Mouse (Mus musculus) forebrain, embryonic 10.5 days (tissue): ENCODE data around the gene Atp5g3. TPM values are rescaled to one million over a fixed set of nuclear protein-coding genes. Genes with fewer than 3 reads are reported as not detected.
A peak's percentile ranks its signal among the peaks of the same experiment; 100 is the strongest.
"Not testable (repeated sequence)": the region's sequence is repeated elsewhere in the genome, so short reads cannot be mapped to it uniquely, and the experiment has no call there.

Experiments used
- DNase-seq: peaks from one replicate; pipeline ENCODE4 v3.0.0-alpha.2; 2017; ENCODE audit warnings: low spot score; ENCODE audit errors: extremely low spot score
- H3K27ac ChIP-seq: fragments of 300-500 bp; sonication (generic); 2 replicates; pipeline ENCODE4 v1.5.1; 2016; ENCODE audit warnings: mild to moderate bottlenecking
- H3K27me3 ChIP-seq: fragments of 300-500 bp; sonication (generic); 2 replicates; pipeline ENCODE4 v1.6.1; 2016; ENCODE audit warnings: mild to moderate bottlenecking; ENCODE audit not compliant: poor library complexity, severe bottlenecking
- H3K36me3 ChIP-seq: fragments of 300-500 bp; sonication (generic); replicated peaks from 2 replicates; pipeline ENCODE4 v1.6.1; 2016; ENCODE audit warnings: mild to moderate bottlenecking, moderate library complexity
- H3K4me1 ChIP-seq: fragments of 300-500 bp; sonication (generic); 2 replicates; pipeline ENCODE4 v1.6.1; 2016
- H3K4me3 ChIP-seq: fragments of 300-500 bp; sonication (generic); 2 replicates; pipeline ENCODE4 v1.5.1; 2016; ENCODE audit warnings: mild to moderate bottlenecking, moderate library complexity
- H3K9me3 ChIP-seq: fragments of 300-500 bp; sonication (generic); 2 replicates; pipeline ENCODE4 v1.6.1; 2016; ENCODE audit warnings: mild to moderate bottlenecking, moderate library complexity
- WGBS: fragments of 180-500 bp; shearing (Covaris S2); methylation state at CpG from one replicate; pipeline ENCODE4 v1.1.7; 2016; 5-methylcytosine and 5-hydroxymethylcytosine counted together
- polyA plus RNA-seq: library from polyadenylated mRNA; unstranded; fragments of >200 nt; fragmentation: Nextera tagmentation; extraction: Ambion mirVana; gene quantifications from 2 replicates; pipeline ENCODE4 v1.2.1, GENCODE M21; 2016

Atp5g3 gene
- polyA plus RNA-seq, 1 experiment from 2014 or later: 837 TPM

DNA sequence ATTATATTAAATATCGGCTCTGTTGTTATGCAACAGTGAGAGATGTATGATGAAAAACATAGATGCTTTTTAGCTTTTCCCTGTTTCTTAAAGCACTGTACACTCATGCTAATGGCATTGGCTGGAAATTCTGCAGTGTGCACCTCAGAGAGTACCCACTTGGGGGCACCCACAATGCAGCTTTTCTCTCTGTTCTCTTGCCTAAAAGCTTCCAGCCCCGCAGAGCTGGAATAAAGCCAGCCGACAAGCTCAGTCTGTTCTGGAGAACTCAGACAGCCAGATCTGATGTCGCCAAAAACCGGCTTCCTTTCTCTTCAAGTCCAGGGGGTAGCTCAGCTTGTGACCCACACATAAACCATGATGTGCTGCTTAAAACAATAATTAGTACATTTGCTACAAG, 14.0 kb upstream of the Atp5g3 start:
- H3K4me1 ChIP-seq: no peaks in the 10 kb centered on the region
- no peaks in the 10 kb centered on the region for H3K27me3 ChIP-seq
- WGBS: 26% methylated on average over 5 of the region's 5 CpGs
- no peaks in the 10 kb centered on the region for H3K9me3 ChIP-seq
- no peak overlapping the region for H3K4me3 ChIP-seq
- no peaks in the 10 kb centered on the region for H3K36me3 ChIP-seq
- H3K27ac ChIP-seq: no peak overlapping the region
- DNase-seq: peak; percentile 40

DNA sequence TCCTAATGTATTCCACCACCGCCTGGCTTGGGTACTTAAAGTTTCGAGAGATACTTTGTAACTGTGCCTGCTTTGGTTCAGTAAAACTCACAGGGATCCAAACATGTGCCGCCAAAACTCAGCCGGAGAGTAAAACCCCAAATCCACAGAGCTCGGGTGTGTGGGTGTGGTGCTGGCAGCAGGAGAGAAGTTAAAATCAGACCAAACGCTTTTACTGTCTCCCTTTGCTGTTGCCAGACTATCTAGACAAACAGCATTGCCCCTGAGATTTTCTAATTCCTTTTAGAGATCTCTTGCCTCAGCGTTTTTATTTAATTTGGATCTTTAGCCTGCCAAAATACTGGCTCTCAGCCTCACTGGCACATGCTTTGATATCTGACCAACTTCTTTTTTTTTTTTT, 8.5 kb upstream of the Atp5g3 start:
- H3K36me3 ChIP-seq: no peaks in the 10 kb centered on the region
- no peak for DNase-seq
- no peaks in the 10 kb centered on the region for H3K27me3 ChIP-seq
- no peak overlapping the region for H3K27ac ChIP-seq
- 83% methylated on average over 7 of the region's 7 CpGs for WGBS
- no peak overlapping the region for H3K4me3 ChIP-seq
- no peaks in the 10 kb centered on the region for H3K4me1 ChIP-seq
- no peaks in the 10 kb centered on the region for H3K9me3 ChIP-seq

DNA sequence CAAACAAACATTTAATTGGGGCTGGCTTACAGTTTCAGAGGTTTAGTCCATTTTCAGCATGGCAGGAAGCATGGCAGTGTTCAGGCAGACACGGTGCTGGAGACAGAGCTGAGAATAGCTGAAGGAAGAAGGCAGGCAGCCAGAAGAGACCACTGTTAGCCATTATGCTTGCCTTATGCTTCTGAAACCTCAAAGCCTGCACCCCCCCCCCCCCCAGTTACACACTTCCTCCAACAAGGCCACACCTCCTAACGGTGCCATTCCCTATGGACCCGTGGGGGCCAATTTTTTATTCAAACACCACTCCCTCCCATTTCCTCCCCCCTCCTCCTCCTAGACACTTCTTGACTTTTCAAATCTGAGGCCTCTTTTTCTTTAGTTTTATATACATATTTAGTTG, 1.1 kb upstream of the Atp5g3 start:
- H3K27ac ChIP-seq: no peak overlapping the region
- DNase-seq: no peak
- H3K36me3 ChIP-seq: peaks cover 26% of the 10 kb centered on the region
- no peaks in the 10 kb centered on the region for H3K27me3 ChIP-seq
- peaks cover 22% of the 10 kb centered on the region for H3K4me1 ChIP-seq
- no peak overlapping the region for H3K4me3 ChIP-seq
- H3K9me3 ChIP-seq: no peaks in the 10 kb centered on the region
- WGBS: 83% methylated on average over 3 of the region's 3 CpGs

DNA sequence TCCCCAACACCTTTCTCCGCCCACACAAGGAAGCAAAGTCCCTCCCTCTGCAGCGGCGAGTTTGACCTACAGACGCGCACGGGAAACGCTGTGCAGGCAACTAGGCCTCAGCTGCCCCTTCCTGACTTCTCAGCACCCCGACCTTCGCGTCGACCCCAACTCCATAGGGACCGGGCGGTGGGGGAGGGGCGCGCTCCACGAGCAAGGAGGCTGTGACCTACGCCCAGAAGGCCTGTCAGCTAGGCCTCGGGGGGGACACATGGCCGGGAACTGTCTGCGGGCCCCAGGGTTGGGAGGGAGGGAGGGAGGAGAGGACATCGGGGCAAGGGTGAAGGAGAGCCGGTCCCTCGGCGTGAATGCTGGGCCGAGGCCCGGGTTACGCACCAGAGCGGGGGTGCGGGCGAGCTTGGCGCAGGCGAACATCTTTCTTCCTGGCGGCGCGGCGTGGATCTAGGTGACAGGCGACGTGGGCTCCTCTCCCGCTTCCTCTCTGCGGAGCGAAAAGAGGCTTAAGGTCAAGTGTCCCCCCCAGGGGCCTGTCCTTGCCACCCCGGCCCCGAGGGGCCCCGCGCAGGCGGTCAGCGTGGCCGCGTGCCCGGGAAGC, 453 bp downstream of the Atp5g3 start:
- peaks cover 38% of the 10 kb centered on the region for H3K36me3 ChIP-seq
- H3K4me1 ChIP-seq: peaks cover 22% of the 10 kb centered on the region
- H3K9me3 ChIP-seq: no peaks in the 10 kb centered on the region
- H3K4me3 ChIP-seq: peak overlapping the region; percentile 99
- under 1% methylated on average over 50 of the region's 50 CpGs for WGBS
- H3K27ac ChIP-seq: peak overlapping the region; percentile 98
- no peaks in the 10 kb centered on the region for H3K27me3 ChIP-seq
- peak; percentile 54 for DNase-seq

DNA sequence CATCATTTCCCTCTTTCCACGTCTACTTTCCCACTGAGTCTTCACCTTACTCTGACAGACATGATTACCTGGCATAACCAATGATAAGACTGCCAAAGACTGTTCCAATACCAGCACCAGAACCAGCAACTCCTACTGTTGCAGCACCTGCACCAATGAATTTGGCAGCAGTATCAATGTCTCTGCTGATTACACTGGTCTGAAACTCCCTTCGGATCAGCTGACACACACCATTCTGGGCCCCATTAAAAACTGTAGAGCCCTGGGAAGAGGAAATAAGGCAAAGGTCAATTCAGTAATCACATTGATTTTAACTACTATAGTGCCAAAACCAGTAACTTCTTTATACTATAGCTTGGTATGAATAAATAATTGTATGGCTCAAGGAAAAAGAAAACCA, 2.0 kb downstream of the Atp5g3 start:
- H3K4me3 ChIP-seq: no peak overlapping the region
- DNase-seq: no peak
- H3K9me3 ChIP-seq: no peaks in the 10 kb centered on the region
- H3K36me3 ChIP-seq: peaks cover 51% of the 10 kb centered on the region
- peaks cover 22% of the 10 kb centered on the region for H3K4me1 ChIP-seq
- no peaks in the 10 kb centered on the region for H3K27me3 ChIP-seq
- no peak overlapping the region for H3K27ac ChIP-seq
- 96% methylated on average over 2 of the region's 2 CpGs for WGBS

DNA sequence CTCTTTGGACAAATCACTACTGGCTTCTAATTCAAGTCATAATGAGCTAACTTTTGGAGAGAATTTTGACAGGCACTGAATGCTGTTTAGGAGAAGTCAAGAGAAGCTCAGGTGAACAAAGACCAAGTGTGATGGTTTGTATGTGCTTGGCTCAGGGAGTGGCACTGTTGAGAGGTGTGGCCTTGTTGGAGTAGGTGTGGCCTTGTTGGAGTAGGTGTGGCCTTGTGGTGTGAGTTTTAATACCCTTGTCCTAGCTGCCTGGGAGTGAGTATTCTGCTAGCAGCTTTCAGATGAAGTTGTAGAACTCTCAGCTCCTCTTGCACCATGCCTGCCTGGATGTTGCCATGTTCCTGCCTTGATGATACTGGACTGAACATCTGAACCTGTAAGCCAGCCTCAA, 6.4 kb downstream of the Atp5g3 start:
- not testable (repeated sequence) for H3K27me3 ChIP-seq, H3K9me3 ChIP-seq, H3K4me1 ChIP-seq, H3K4me3 ChIP-seq, H3K27ac ChIP-seq, DNase-seq
- peaks cover 55% of the 10 kb centered on the region for H3K36me3 ChIP-seq

DNA sequence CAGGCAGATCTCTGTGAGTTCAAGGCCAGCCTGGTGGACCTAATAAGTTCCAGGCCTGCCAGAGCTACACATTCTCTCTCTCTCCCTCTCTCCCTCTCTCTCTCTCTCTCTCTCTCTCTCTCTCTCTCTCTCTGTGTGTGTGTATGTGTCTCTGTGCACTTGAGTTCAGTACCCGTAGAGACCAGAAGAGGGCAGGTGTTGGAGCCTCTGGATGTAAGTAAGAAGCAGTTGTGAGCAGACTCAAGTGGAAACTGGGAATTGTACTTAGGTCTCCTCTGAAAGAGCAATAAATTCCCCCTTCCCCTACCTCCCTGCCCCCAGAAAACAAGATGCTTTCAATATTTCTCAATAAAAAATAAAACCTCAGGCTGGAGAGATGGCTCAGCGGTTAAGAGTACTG, 7.6 kb downstream of the Atp5g3 start:
- H3K9me3 ChIP-seq: no peaks in the 10 kb centered on the region
- H3K27me3 ChIP-seq: no peaks in the 10 kb centered on the region
- DNase-seq: no peak
- no peak overlapping the region for H3K4me3 ChIP-seq
- 100% methylated on average over 2 of the region's 2 CpGs for WGBS
- no peak overlapping the region for H3K27ac ChIP-seq
- no peaks in the 10 kb centered on the region for H3K4me1 ChIP-seq
- peaks cover 43% of the 10 kb centered on the region for H3K36me3 ChIP-seq

DNA sequence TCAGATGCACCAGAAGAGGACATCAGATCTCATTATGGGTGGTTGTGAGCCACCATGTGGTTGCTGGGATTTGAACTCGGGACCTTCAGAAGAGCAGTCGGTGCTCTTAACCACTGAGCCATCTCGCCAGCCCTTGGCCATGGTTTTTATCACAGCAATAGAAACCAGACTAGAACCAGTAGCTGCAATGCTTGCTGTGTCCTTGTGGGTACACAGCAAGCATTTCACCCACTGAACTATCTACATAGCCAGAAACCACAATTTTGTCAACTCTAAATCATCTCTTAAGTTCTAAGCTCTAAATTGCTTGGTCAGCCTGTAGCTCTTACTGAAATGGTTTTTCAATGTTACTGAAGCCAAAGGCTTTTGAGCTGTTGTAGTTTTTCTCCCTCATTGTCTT, 8.8 kb downstream of the Atp5g3 start:
- not testable (repeated sequence) for H3K4me1 ChIP-seq, H3K9me3 ChIP-seq, DNase-seq, H3K27ac ChIP-seq, H3K27me3 ChIP-seq, H3K4me3 ChIP-seq
- WGBS: 92% methylated on average over 3 of the region's 3 CpGs
- H3K36me3 ChIP-seq: peaks cover 31% of the 10 kb centered on the region

DNA sequence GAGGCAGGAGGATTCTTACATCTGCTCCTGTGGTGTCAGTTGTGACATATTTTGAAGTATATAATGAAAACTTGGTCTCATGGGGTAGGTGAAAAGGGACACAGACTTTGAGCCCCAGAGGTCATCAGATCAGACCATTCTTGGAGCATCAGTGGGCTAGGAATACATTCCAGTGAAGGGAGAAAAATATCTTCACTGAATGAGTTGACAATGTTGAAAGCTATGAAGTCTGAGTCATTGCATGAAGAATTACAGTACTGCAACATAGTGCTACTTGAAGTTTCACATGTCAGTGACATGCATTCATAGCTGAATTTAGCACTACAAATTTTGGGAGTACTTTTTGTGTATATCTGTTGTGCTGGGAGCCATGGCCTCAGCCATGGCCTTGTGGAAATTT, 10.0 kb downstream of the Atp5g3 start:
- Histone ChIP-seq H3K4me1 (no peaks in the 10 kb centered on the region), H3K36me3 (peaks cover 20% of the 10 kb centered on the region), H3K4me3 (no peak overlapping the region), H3K27ac (no peak overlapping the region), H3K9me3 (no peaks in the 10 kb centered on the region), H3K27me3 (no peaks in the 10 kb centered on the region)
- DNase-seq: no peak

DNA sequence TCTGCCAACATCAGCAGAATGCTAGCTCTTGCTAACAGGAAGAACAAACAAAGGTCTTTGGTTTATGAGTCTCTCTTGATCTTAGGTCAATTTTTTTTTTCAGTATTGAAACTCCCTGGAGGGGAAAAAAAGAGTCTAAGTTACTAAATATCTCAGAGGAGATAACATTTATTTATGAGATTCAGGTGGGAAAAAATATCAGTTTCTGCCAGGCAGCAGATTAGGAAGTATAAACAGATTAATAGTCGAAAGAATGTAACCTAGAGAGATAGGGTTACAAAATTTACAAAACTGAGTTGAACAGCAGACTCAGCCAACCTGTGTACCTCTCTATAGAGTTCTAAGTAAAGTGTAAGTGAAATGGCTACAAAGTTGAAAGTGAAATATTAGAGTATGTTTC, 10.8 kb downstream of the Atp5g3 start:
- Histone ChIP-seq H3K4me3 (no peak overlapping the region), H3K36me3 (peaks cover 15% of the 10 kb centered on the region), H3K27me3 (no peaks in the 10 kb centered on the region), H3K4me1 (no peaks in the 10 kb centered on the region), H3K27ac (no peak overlapping the region), H3K9me3 (no peaks in the 10 kb centered on the region)
- DNase-seq: no peak
- WGBS: 90% methylated on average over 1 of the region's 1 CpGs

DNA sequence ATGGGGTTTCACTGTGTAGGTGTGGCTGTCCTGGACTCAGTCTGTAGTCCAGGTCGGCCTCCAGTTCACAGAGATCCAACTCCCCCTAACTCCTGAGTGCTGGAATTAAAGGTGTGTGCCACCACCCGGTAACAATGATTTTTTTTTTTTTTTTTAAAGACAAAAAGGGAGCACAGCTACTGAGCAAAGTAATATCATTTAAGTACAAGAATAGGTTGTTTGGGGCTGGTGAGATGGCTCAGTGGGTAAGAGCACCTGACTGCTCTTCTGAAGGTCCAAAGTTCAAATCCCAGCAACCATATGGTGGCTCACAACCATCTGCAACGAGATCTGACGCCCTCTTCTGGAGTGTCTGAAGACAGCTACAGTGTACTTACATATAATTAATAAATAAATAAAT, 14.2 kb downstream of the Atp5g3 start:
- H3K27me3 ChIP-seq, H3K9me3 ChIP-seq, H3K4me1 ChIP-seq, H3K27ac ChIP-seq, H3K4me3 ChIP-seq, H3K36me3 ChIP-seq, DNase-seq: not testable (repeated sequence)
- WGBS: 71% methylated on average over 4 of the region's 4 CpGs

DNA sequence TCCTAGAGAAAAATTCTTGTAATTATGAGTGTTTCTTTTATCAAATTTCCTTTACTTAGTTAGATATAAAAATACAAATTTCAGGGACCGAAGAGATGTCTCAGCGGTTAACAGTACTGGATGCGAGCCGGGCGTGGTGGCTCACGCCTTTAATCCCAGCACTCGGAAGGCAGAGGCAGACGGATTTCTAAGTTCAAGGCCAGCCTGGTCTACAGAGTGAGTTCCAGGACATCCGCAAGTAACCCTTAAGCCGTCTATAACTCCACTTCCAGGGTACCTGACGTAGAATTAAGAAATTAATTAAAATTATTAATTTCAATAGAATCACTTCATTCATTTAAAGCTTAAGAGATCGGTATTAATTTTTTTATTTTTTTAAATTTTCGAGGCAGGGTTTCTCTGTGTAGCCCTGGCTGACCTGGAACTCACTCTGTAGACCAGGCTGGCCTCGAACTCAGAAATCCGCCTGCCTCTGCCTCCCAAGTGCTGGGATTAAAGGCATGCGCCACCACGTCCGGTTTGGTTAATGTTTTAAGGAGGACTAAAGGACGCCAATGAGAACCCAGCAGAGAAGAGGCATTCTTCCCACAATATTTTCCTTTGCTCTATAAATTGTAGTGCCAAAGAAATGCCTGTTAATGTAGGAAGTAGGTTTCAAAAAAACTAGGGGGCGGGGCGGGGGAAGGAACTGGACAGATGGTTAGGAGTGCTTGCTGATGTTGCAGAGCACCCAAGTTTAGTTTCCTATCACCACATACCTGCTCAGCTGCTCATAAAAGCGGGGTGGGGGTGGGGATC, 17.5 kb downstream of the Atp5g3 start:
- Histone ChIP-seq H3K27ac (peak overlapping the region; percentile 97), H3K9me3 (no peaks in the 10 kb centered on the region), H3K4me1 (peaks cover 17% of the 10 kb centered on the region), H3K27me3 (no peaks in the 10 kb centered on the region), H3K36me3 (peaks cover 13% of the 10 kb centered on the region), H3K4me3 (peak overlapping the region; percentile 97)
- WGBS: 74% methylated on average over 22 of the region's 22 CpGs
- no peak for DNase-seq

DNA sequence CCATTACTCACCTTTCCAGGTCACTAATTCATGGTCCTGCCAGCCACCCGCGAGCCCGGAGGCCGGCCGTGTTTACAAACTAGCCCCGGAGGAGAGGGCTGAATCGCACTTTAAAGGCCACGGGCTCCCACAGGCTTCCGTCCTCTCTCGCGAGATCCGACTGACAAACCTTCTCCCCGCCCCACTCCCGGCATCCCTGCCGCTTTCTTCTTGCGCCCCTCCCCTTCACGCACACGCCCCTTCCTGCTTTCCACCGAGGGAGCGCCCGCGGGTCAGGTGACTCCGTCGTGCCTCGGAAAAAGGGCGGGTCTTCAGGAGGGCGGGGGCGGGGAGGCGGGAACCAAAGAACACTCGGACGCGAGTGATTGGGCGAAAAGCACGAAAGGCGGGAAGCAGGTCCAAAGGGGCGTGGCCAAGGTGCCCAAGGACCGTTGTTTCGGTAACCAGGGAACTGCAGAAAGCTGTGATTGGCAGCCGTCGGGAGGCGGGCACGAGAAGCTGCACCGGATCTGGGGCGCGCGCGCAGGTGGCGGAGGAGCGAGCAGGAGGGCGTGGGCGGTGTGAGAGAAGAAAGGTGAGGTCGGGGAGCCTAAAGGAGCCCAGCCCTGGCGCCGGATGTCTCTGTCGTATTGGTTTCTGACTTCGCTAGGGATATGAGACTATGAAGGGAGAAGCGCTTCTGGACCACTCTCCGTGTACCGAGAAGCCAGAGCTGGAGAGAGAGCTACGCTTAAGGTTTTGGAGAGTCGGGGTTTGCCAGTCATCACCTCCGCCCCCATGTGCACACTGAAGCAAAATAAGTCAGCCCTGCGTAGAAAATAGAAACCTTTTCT, 18.4 kb downstream of the Atp5g3 start, which contains the start of gene Atf2:
Gene Atf2, minus strand, starts transcription at position 176 of the 833 bp plus-strand sequence.
- under 1% methylated on average over 63 of the region's 63 CpGs for WGBS

More for the DNA sequence above, 18.4 kb downstream of the Atp5g3 start, which contains the start of gene Atf2:
- H3K27ac ChIP-seq: peak within 1 kb of the TSS; percentile 97
- peak; percentile 99 for DNase-seq
- H3K4me3 ChIP-seq: peak within 1 kb of the TSS; percentile 97
- H3K27me3 ChIP-seq: no peaks in the 10 kb centered on the region
- H3K9me3 ChIP-seq: no peaks in the 10 kb centered on the region
- peaks cover 17% of the 10 kb centered on the region for H3K4me1 ChIP-seq
- H3K36me3 ChIP-seq: peaks cover 18% of the 10 kb centered on the region
